In the genomic region with DNA sequence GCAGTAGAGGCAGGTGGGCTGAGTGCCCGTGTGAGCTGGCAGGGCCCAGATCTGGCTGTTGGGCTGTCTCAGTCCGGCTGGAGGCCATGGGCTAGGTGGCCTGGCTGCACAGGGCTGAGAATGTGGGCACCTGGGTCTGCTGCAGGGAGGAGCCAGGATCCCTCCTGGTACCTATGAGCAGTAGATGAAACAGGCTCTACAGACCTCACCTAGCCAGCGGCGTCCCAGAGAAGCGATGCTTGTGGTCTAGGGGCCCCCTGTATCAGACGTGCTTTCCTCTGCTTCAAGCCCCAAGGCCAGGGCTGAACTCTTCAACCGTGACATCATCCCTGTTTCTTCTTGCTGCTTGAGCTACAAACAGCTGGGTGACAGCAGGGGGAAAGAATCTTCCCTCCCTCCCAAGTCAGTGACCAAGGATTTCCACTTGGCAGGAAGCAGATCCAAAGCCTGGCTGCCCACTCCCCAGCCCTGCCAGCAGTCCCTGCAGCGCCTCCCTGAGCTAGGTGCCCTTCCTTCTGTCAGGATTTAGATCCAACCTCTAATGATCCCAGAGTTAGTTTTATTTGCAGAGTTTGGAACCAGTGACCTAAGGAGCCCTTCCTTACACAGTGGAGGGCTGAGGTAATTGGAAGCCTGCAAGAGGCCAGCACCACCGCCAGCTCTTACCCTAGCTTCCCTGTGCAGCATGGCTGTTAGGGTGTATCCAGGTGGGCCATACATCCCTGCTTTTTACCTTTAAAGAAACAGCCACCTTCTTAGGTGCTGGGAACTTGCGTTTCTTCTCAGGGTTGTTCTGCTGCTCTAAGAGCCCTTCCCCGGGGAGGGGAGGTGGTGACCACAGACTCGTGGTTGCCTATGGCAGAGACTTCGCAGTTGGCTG, we compare ENCODE assay signal across 8 mouse cellular contexts.
DNase-seq lines count a peak whose midpoint lies in the region; ATAC-seq lines count a peak whose summit lies in the region.

No protein-coding gene starts in this region.

- no peak for ATAC-seq in cerebellum, adult (ENCODE audit: insufficient number of reproducible peaks, low FRiP score, low TSS enrichment)
- no peak for ATAC-seq in megakaryocyte, adult 5-6 weeks (ENCODE audit: poor library complexity, severe bottlenecking)

- DNase-seq in cerebellum, adult 11-12 months = peak; percentile 63
- peak; percentile 58 for DNase-seq in Muller cell, postnatal 12 days (ENCODE audit: inconsistent ontology term)
- peak; percentile 98 for DNase-seq in heart, adult 11 months
- DNase-seq in kidney, postnatal 4 days = peak; percentile 46 to 66
- DNase-seq in urinary bladder, postnatal 25 days (ENCODE audit: low spot score) = no peak
- DNase-seq in spleen, postnatal 36 days (ENCODE audit: low spot score in 2 of 2) = no peak

Comparison
In these comparisons a context has a peak if more than half of its experiments do, and no peak if none do; other contexts are left out.
1. DNase-seq: peak in cerebellum, adult 11-12 months (single experiment), Muller cell, postnatal 12 days (single experiment), heart, adult 11 months (single experiment) and kidney, postnatal 4 days (2 of 2); none in urinary bladder, postnatal 25 days (single experiment) and spleen, postnatal 36 days (0 of 2).